Mouse (Mus musculus): Measurements from ENCODE around the gene Dmrta1. TPM values are rescaled to one million over a fixed set of nuclear protein-coding genes. Genes with fewer than 3 reads are reported as not detected.

The Dmrta1 gene
- total RNA-seq (2023): under 1 TPM; 0.17 to 0.74 TPM

GRCm38 (mm10) chr4:89679195-89679594 lies at the start of gene Dmrta1:
Gene Dmrta1 (plus strand): TSS chr4:89679436.

Data from T-cell, adult 66 days (primary cell).